ENCODE assay signal across 21 mouse cellular contexts in the genomic region with DNA sequence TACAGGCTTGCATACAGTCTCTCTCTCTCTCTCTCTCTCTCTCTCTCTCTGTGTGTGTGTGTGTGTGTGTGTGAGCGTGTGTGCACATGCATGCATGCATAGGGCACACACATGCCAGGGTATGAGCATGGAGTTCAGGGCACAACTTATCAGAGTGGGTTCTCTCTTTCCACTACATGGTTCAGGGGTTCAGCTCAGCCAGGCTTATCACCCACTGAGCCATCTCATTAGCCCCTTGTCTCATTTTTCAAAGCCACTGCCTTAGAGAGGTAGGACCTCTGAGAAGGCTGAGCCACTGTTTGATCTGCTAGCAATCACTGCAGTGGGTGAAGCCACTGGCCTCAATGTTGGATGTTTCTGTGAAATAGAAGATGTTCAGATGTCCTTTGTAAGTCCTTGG.
DNase-seq lines count a peak whose midpoint lies in the region; ATAC-seq and TF ChIP-seq lines count a peak whose summit lies in the region.
"Had no signal": no experiment of that assay in that cellular context is flagged by ENCODE, and none has a peak within 500 bp of the region (broad histone marks: within the 10 kb centered on the region; RNA-seq: fewer than 3 reads in every experiment).

No protein-coding gene starts in this region.

- H3K27ac ChIP-seq in kidney, embryonic 14.5 days (ENCODE audit: low read depth, low read length), result no peak overlapping the region
- no peak overlapping the region for H3K27ac ChIP-seq in kidney, embryonic 15.5 days
- no peak overlapping the region for H3K27ac ChIP-seq in kidney, adult 2 months (ENCODE audit: insufficient read depth, low read depth, low read length)
- H3K27ac ChIP-seq in kidney, embryonic 16.5 days (ENCODE audit: low read length), result no peak overlapping the region
- H3K27ac ChIP-seq in kidney, postnatal 0 days, result no peak overlapping the region

- TF ChIP-seq POLR2A in kidney, adult 2 months (IDR thresholded peaks at IDR 0.05; ENCODE audit: low read depth, low read length), result no peak

- no peak for TF ChIP-seq CTCF in kidney, adult 2 months (conservative IDR thresholded peaks at IDR 0.05; ENCODE audit: insufficient read depth, insufficient read length, low read depth, low read length)
- TF ChIP-seq CTCF in kidney, postnatal 0 days (IDR thresholded peaks at IDR 0.05; ENCODE audit: low read depth), result no peak

- H3K9ac ChIP-seq in kidney, embryonic 14.5 days (ENCODE audit: low read depth, low read length), result no peak overlapping the region
- H3K9ac ChIP-seq in kidney, embryonic 15.5 days, result no peak overlapping the region
- H3K9ac ChIP-seq in kidney, embryonic 16.5 days (replicated peaks; ENCODE audit: low read length), result no peak overlapping the region
- H3K9ac ChIP-seq in kidney, postnatal 0 days (ENCODE audit: low read depth, low read length), result no peak overlapping the region

- 0 out of 2 replicates have a peak, but pooled peaks have one; percentile 68 for ATAC-seq in kidney, embryonic 14.5 days (ENCODE audit: low FRiP score, low TSS enrichment)
- peak; percentile 56; the same call in 1 of the 2 replicates for ATAC-seq in kidney, embryonic 15.5 days (replicated peaks; ENCODE audit: low FRiP score)
- ATAC-seq in kidney, embryonic 16.5 days (ENCODE audit: low FRiP score, low TSS enrichment), result peak; percentile 57; the same call in 1 of the 2 replicates
- ATAC-seq in kidney, postnatal 0 days (replicated peaks; ENCODE audit: low FRiP score, low read depth), result no peak
- ATAC-seq: activated CD4-positive, CD25-positive, alpha-beta regulatory T cell, adult 4 months; CD4-positive, CD25-positive, alpha-beta regulatory T cell, adult 4 months; Patski had no signal

- H3K27me3 ChIP-seq in kidney, embryonic 14.5 days (ENCODE audit: control insufficient read depth, insufficient read depth, low read length), result no peaks in the 10 kb centered on the region
- no peaks in the 10 kb centered on the region for H3K27me3 ChIP-seq in kidney, embryonic 15.5 days
- no peaks in the 10 kb centered on the region for H3K27me3 ChIP-seq in kidney, adult 2 months (replicated peaks; ENCODE audit: control insufficient read depth, insufficient read depth, low read length)
- H3K27me3 ChIP-seq in kidney, embryonic 16.5 days (ENCODE audit: insufficient read depth, low read length), result no peaks in the 10 kb centered on the region
- no peaks in the 10 kb centered on the region for H3K27me3 ChIP-seq in kidney, postnatal 0 days (ENCODE audit: insufficient read depth, low read length)
- H3K27me3 ChIP-seq: Patski had no signal

- H3K4me2 ChIP-seq in kidney, embryonic 14.5 days (replicated peaks; ENCODE audit: low read depth, low read length), result no peak overlapping the region
- no peak overlapping the region for H3K4me2 ChIP-seq in kidney, embryonic 15.5 days
- no peak overlapping the region for H3K4me2 ChIP-seq in kidney, embryonic 16.5 days (replicated peaks; ENCODE audit: low read depth, low read length)
- no peak overlapping the region for H3K4me2 ChIP-seq in kidney, postnatal 0 days (ENCODE audit: low read length)

- H3K4me3 ChIP-seq in kidney, embryonic 14.5 days (ENCODE audit: low read length), result no peak overlapping the region
- H3K4me3 ChIP-seq in kidney, embryonic 15.5 days (replicated peaks), result no peak overlapping the region
- no peak overlapping the region for H3K4me3 ChIP-seq in kidney, adult 2 months (ENCODE audit: insufficient read depth, low read depth, low read length)
- H3K4me3 ChIP-seq in kidney, embryonic 16.5 days (ENCODE audit: low read length), result no peak overlapping the region
- no peak overlapping the region for H3K4me3 ChIP-seq in kidney, postnatal 0 days (replicated peaks; ENCODE audit: low read depth, low read length)

- no peaks in the 10 kb centered on the region for H3K36me3 ChIP-seq in kidney, embryonic 14.5 days (ENCODE audit: control insufficient read depth, insufficient read depth, low read length)
- H3K36me3 ChIP-seq in kidney, embryonic 15.5 days, result no peaks in the 10 kb centered on the region
- no peaks in the 10 kb centered on the region for H3K36me3 ChIP-seq in kidney, adult 2 months (ENCODE audit: control insufficient read depth, insufficient read depth, low read length)
- no peaks in the 10 kb centered on the region for H3K36me3 ChIP-seq in kidney, embryonic 16.5 days (ENCODE audit: insufficient read depth, low read length)
- no peaks in the 10 kb centered on the region for H3K36me3 ChIP-seq in kidney, postnatal 0 days (ENCODE audit: insufficient read depth, low read length)
- H3K36me3 ChIP-seq: G1E had no signal

- DNase-seq in kidney, adult 11 months, result no peak
- DNase-seq in kidney, adult 2 months, result no peak
- no peak for DNase-seq in kidney, postnatal 4 days
- peak; percentile 28 for DNase-seq in kidney, postnatal 0 days (ENCODE audit: low spot score)
- no peak for DNase-seq in kidney, postnatal 10 days
- DNase-seq: adrenal gland, adult 2 months; adrenal gland, adult 8-10 months; adrenal gland, postnatal 10 days; adrenal gland, postnatal 14 days; adrenal gland, postnatal 25 days; adrenal gland, postnatal 36 days; B cell, adult 2 months; cerebellum, adult 11 months; cerebellum, adult 11-12 months had no signal

- no peaks in the 10 kb centered on the region for H3K9me3 ChIP-seq in kidney, embryonic 14.5 days (ENCODE audit: control insufficient read depth, low read length)
- no peaks in the 10 kb centered on the region for H3K9me3 ChIP-seq in kidney, embryonic 15.5 days (replicated peaks)
- no peaks in the 10 kb centered on the region for H3K9me3 ChIP-seq in kidney, embryonic 16.5 days (ENCODE audit: low read length)
- H3K9me3 ChIP-seq in kidney, postnatal 0 days (replicated peaks; ENCODE audit: low read length), result no peaks in the 10 kb centered on the region

- no peaks in the 10 kb centered on the region for H3K4me1 ChIP-seq in kidney, embryonic 14.5 days (ENCODE audit: control insufficient read depth, insufficient read depth, low read length)
- 0 out of 2 replicates have a peak, but pooled peaks cover 5% of the 10 kb centered on the region for H3K4me1 ChIP-seq in kidney, embryonic 15.5 days
- H3K4me1 ChIP-seq in kidney, adult 2 months (ENCODE audit: control insufficient read depth, insufficient read depth, low read length), result no peaks in the 10 kb centered on the region
- H3K4me1 ChIP-seq in kidney, embryonic 16.5 days (ENCODE audit: insufficient read depth, low read length), result no peaks in the 10 kb centered on the region
- H3K4me1 ChIP-seq in kidney, postnatal 0 days (replicated peaks; ENCODE audit: insufficient read depth, low read length), result no peaks in the 10 kb centered on the region

- WGBS in kidney, embryonic 14.5 days, result 90% methylated on average over 1 of the region's 1 CpGs
- 78% methylated on average over 1 of the region's 1 CpGs for WGBS in kidney, embryonic 15.5 days
- 94% methylated on average over 1 of the region's 1 CpGs for WGBS in kidney, adult 2 months
- WGBS in kidney, embryonic 16.5 days, result 92% methylated on average over 1 of the region's 1 CpGs
- 94% methylated on average over 1 of the region's 1 CpGs for WGBS in kidney, postnatal 0 days
